Mouse (Mus musculus): Measurements from ENCODE around the gene Ddx54.

DNA sequence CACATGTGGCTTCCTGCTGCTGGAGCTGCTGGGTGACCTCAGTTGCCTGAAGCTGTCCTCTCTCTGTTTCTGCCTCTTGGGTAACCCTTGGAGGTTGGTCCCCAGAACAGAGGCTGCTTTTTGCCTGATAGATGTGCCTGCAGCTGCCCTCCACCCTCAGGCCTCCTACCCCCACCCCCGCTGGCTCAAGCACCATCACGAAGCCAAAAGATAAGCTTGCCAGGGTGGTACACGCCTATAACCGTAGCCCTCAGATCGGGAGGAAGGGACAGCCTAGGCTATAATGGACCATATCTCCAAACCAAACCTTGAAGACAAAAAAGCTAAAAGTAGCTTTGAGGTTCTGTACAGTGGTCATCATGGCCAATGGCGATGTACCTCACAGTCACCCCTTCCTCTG is 12.9 kb upstream of the Ddx54 start:
- TF ChIP-seq CTCF (IDR thresholded peaks at IDR 0.05; ENCODE audit: low read depth) (no peak), EP300 (IDR thresholded peaks at IDR 0.05; ENCODE audit: low read depth) (no peak)
